In the genomic region with DNA sequence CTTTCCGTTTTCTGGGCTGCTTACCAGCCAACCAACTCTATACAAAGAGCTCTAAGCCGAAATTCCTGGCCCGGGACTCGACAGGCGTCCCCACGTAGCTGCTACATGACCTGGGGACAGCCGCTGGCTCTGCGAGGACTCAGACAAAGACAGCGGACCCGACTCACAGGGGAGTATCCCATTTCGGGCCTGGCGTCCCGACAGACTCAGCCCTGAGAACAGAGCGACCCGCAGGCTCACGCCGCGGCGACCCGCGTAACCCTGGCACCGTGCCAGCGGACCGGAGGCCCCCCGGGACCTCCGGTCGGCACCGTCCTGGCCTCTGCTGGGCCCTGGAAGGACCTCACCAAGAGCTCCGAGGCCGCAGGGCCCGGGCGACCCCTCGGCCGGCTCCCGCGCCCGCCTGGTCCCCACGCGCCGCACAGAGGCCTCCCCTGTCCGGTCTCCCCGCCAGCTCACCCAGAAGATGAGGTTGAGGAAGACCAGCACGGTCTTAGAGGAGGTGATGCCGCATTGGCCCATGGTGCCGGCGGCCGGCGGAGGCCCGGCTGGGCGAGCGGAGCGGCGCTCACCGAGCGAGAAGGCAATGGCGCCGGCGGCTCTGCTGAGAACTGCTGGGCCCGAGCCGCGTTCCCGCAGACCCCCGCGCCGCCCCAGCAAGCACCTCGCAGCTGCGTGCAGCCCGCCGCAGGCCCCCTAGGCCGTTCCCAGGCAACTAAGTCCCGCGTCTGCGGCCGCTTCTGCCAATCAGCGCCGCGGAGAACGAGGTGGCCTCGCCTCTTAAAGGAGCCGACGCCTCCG, we compare ENCODE assay signal across 8 mouse cellular contexts. TPM values are rescaled to one million over a fixed set of nuclear protein-coding genes. Genes with fewer than 3 reads are reported as not detected.
A peak's percentile ranks its signal among the peaks of the same experiment; 100 is the strongest.
DNase-seq lines count a peak whose midpoint lies in the region; ATAC-seq and TF ChIP-seq lines count a peak whose summit lies in the region.

No protein-coding gene starts in this region.

- peak; percentile 97 for DNase-seq in forebrain, embryonic 14.5 days (ENCODE audit: low spot score)
- peak; percentile 90 to 93 for DNase-seq in heart, postnatal 14 days
- peak; percentile 92 for DNase-seq in layer of hippocampus, adult 11-12 months (ENCODE audit: low spot score)
- peak; percentile 82 for DNase-seq in liver, postnatal 0 days

- TF ChIP-seq EP300 in ES-Bruce4 (IDR thresholded peaks at IDR 0.05; ENCODE audit: insufficient read depth, low read depth, low read length) = no peak
- TF ChIP-seq EP300 in liver, postnatal 0 days (IDR thresholded peaks at IDR 0.05; ENCODE audit: low read depth) = no peak

- peak overlapping the region; percentile 91 for H3K4me3 ChIP-seq in ES-Bruce4 (ENCODE audit: low read depth, low read length)
- H3K4me3 ChIP-seq in forebrain, embryonic 14.5 days (ENCODE audit: low read depth, low read length) = peak overlapping the region; percentile 98
- H3K4me3 ChIP-seq in liver, postnatal 0 days (ENCODE audit: low read depth, low read length) = peak overlapping the region; percentile 76
- H3K4me3 ChIP-seq in neural tube, embryonic 14.5 days (ENCODE audit: low read depth, low read length) = peak overlapping the region; percentile 99
- peak overlapping the region; percentile 94 for H3K4me3 ChIP-seq in testis, adult 2 months (ENCODE audit: control insufficient read depth, low read depth, low read length)

- no peaks in the 10 kb centered on the region for H3K9me3 ChIP-seq in ES-Bruce4 (replicated peaks; ENCODE audit: control insufficient read depth, insufficient read depth, low read length, poor library complexity, severe bottlenecking)
- H3K9me3 ChIP-seq in forebrain, embryonic 14.5 days (replicated peaks; ENCODE audit: control insufficient read depth, low read length) = no peaks in the 10 kb centered on the region
- no peaks in the 10 kb centered on the region for H3K9me3 ChIP-seq in liver, postnatal 0 days (ENCODE audit: low read length)
- H3K9me3 ChIP-seq in neural tube, embryonic 14.5 days (ENCODE audit: control insufficient read depth, low read length) = no peaks in the 10 kb centered on the region

- intact Hi-C loops in heart, postnatal 14 days (cut with DNase I) = no loop called here

- TF ChIP-seq CTCF in ES-Bruce4 (IDR thresholded peaks at IDR 0.05; ENCODE audit: low read depth, low read length) = no peak
- no peak for TF ChIP-seq CTCF in liver, postnatal 0 days (IDR thresholded peaks at IDR 0.05; ENCODE audit: low read depth)
- no peak for TF ChIP-seq CTCF in testis, adult 2 months (IDR thresholded peaks at IDR 0.05; ENCODE audit: control insufficient read depth, insufficient read depth, insufficient replicate concordance, low read depth, low read length)

- H3K4me2 ChIP-seq in forebrain, embryonic 14.5 days (ENCODE audit: low read length) = peak overlapping the region; percentile 68
- H3K4me2 ChIP-seq in liver, postnatal 0 days (ENCODE audit: low read depth, low read length) = peak overlapping the region; percentile 95
- H3K4me2 ChIP-seq in neural tube, embryonic 14.5 days (ENCODE audit: low read depth, low read length) = peak overlapping the region; percentile 76

- no peak for TF ChIP-seq POLR2A in ES-Bruce4 (IDR thresholded peaks at IDR 0.05; ENCODE audit: insufficient read depth, low read length)
- peak; percentile 71 for TF ChIP-seq POLR2A in testis, adult 2 months (IDR thresholded peaks at IDR 0.05; ENCODE audit: control insufficient read depth, low read depth, low read length)

- H3K9ac ChIP-seq in ES-Bruce4 (ENCODE audit: low read depth, poor library complexity, severe bottlenecking) = peak overlapping the region; percentile 91
- H3K9ac ChIP-seq in forebrain, embryonic 14.5 days (ENCODE audit: low read length) = peak overlapping the region; percentile 99
- peak overlapping the region; percentile 85 for H3K9ac ChIP-seq in liver, postnatal 0 days (replicated peaks)
- peak overlapping the region; percentile 99 for H3K9ac ChIP-seq in neural tube, embryonic 14.5 days (replicated peaks; ENCODE audit: low read depth, low read length)

- no peaks in the 10 kb centered on the region for H3K27me3 ChIP-seq in ES-Bruce4 (ENCODE audit: control insufficient read depth, insufficient read depth, low read length, poor library complexity, severe bottlenecking)
- H3K27me3 ChIP-seq in forebrain, embryonic 14.5 days (replicated peaks; ENCODE audit: control insufficient read depth, insufficient read depth, low read length) = no peaks in the 10 kb centered on the region
- peaks cover 3% of the 10 kb centered on the region; the same call in 1 of the 2 replicates for H3K27me3 ChIP-seq in liver, postnatal 0 days (ENCODE audit: insufficient read depth, low read length)
- no peaks in the 10 kb centered on the region for H3K27me3 ChIP-seq in neural tube, embryonic 14.5 days (ENCODE audit: control insufficient read depth, insufficient read depth, low read length)
- no peaks in the 10 kb centered on the region for H3K27me3 ChIP-seq in testis, adult 2 months (ENCODE audit: control insufficient read depth, insufficient read depth, low read length)

- peak; percentile 95 for ATAC-seq in cerebellum, adult (ENCODE audit: insufficient number of reproducible peaks, low FRiP score, low TSS enrichment)
- ATAC-seq in forebrain, embryonic 14.5 days = peak; percentile 99
- ATAC-seq in liver, postnatal 0 days = peak; percentile 93
- peak; percentile 98 for ATAC-seq in neural tube, embryonic 14.5 days (ENCODE audit: low read depth)

- H3K36me3 ChIP-seq in ES-Bruce4 (ENCODE audit: control insufficient read depth, insufficient read depth, low read length, poor library complexity, severe bottlenecking) = no peaks in the 10 kb centered on the region
- no peaks in the 10 kb centered on the region for H3K36me3 ChIP-seq in forebrain, embryonic 14.5 days (ENCODE audit: control insufficient read depth, insufficient read depth, low read length)
- no peaks in the 10 kb centered on the region for H3K36me3 ChIP-seq in liver, postnatal 0 days (replicated peaks; ENCODE audit: insufficient read depth, low read length)
- no peaks in the 10 kb centered on the region for H3K36me3 ChIP-seq in neural tube, embryonic 14.5 days (ENCODE audit: control insufficient read depth, insufficient read depth, low read length)
- no peaks in the 10 kb centered on the region for H3K36me3 ChIP-seq in testis, adult 2 months (ENCODE audit: control insufficient read depth, insufficient read depth, low read length)

- H3K27ac ChIP-seq in ES-Bruce4 (ENCODE audit: insufficient read depth, low read length) = no peak overlapping the region
- peak overlapping the region; percentile 98 for H3K27ac ChIP-seq in forebrain, embryonic 14.5 days (ENCODE audit: low read depth, low read length)
- H3K27ac ChIP-seq in liver, postnatal 0 days (ENCODE audit: low read depth) = peak overlapping the region; percentile 44
- peak overlapping the region; percentile 98 for H3K27ac ChIP-seq in neural tube, embryonic 14.5 days (ENCODE audit: low read depth, low read length)
- H3K27ac ChIP-seq in testis, adult 2 months (ENCODE audit: control insufficient read depth, insufficient read depth, low read depth, low read length) = peak overlapping the region; percentile 92

- WGBS in forebrain, embryonic 14.5 days = under 1% methylated on average over 82 of the region's 82 CpGs
- under 1% methylated on average over 66 of the region's 82 CpGs for WGBS in liver, postnatal 0 days (ENCODE audit: insufficient replicate concordance)
- under 1% methylated on average over 79 of the region's 82 CpGs for WGBS in neural tube, embryonic 14.5 days

- no peaks in the 10 kb centered on the region for H3K4me1 ChIP-seq in ES-Bruce4 (ENCODE audit: control insufficient read depth, insufficient read depth, low read length)
- peaks cover 24% of the 10 kb centered on the region for H3K4me1 ChIP-seq in forebrain, embryonic 14.5 days (ENCODE audit: control insufficient read depth, insufficient read depth, low read length)
- H3K4me1 ChIP-seq in liver, postnatal 0 days (ENCODE audit: insufficient read depth) = peaks cover 3% of the 10 kb centered on the region; the same call in 1 of the 2 replicates
- H3K4me1 ChIP-seq in neural tube, embryonic 14.5 days (ENCODE audit: control insufficient read depth, insufficient read depth, low read length) = peaks cover 14% of the 10 kb centered on the region
- H3K4me1 ChIP-seq in testis, adult 2 months (ENCODE audit: control insufficient read depth, insufficient read depth, low read length) = peaks cover 2% of the 10 kb centered on the region; the same call in 1 of the 2 replicates

RNA-seq across cellular contexts. Expression of a gene that starts 4.7 kb away (rescaled TPM):
- 91.2 and 96.4 TPM in 2 replicates for polyA plus RNA-seq in ES-Bruce4 (2011; ENCODE audit: insufficient read depth, insufficient read length, low read depth, missing spikeins)
- 545 and 577 TPM in 2 replicates for polyA plus RNA-seq in forebrain, embryonic 14.5 days (2014; fragmentation: Nextera tagmentation; extraction: Ambion mirVana)
- 100 to 1,000 TPM; 194 to 199 TPM for total RNA-seq in heart, postnatal 14 days (2021)
- 23.1 and 23.4 TPM in 2 replicates for polyA plus RNA-seq in liver, postnatal 0 days (2015; fragmentation: Nextera tagmentation; extraction: Ambion mirVana)
- polyA plus RNA-seq in neural tube, embryonic 14.5 days (2014; fragmentation: Nextera tagmentation; extraction: Ambion mirVana) = 598 and 623 TPM in 2 replicates
- 61.5 and 71.2 TPM in 2 replicates for polyA plus RNA-seq in testis, adult 2 months (2012; rRNA removed)
